Mouse (Mus musculus) G1E (cell line): Measurements from ENCODE around the gene 1700030J22Rik.

Experiments used
- CTCF ChIP-seq: IDR thresholded peaks from 2 replicates; pipeline ENCODE4 v1.5.1; 2012; ENCODE audit warnings: low read depth, low read length, inconsistent platforms, mixed read lengths
- GATA1 ChIP-seq: IDR thresholded peaks from 2 replicates; pipeline ENCODE4 v1.6.1; 2012; ENCODE audit warnings: borderline replicate concordance, low read length, inconsistent platforms, mixed read lengths
- GATA2 ChIP-seq: IDR thresholded peaks from 2 replicates; pipeline ENCODE4 v1.6.1; 2012; ENCODE audit warnings: low read depth, low read length, inconsistent platforms, borderline replicate concordance
- TAL1 ChIP-seq: conservative IDR thresholded peaks from 2 replicates; pipeline ENCODE4 v1.6.1; 2012; ENCODE audit warnings: low read depth, low read length, inconsistent platforms, mixed read lengths

- no peak for TF ChIP-seq CTCF
- no peak for TF ChIP-seq GATA1
- TF ChIP-seq GATA2, result no peak
- TF ChIP-seq TAL1, result no peak
Measured at GRCm38 (mm10) chr8:116978631-116979256, at the start of gene 1700030J22Rik.
